ENCODE assay signal across 9 mouse cellular contexts in genomic region chr6:120190912-120191311, GRCm38 (mm10).
A peak's percentile ranks its signal among the peaks of the same experiment; 100 is the strongest.
DNase-seq lines count a peak whose midpoint lies in the region; ATAC-seq and TF ChIP-seq lines count a peak whose summit lies in the region.
"Had no signal": no experiment of that assay in that cellular context is flagged by ENCODE, and none has a peak within 500 bp of the region (broad histone marks: within the 10 kb centered on the region; RNA-seq: fewer than 3 reads in every experiment).

No protein-coding gene starts in this region.

- TF ChIP-seq POLR2A in embryonic fibroblast, embryonic 13.5 days (IDR thresholded peaks at IDR 0.05; ENCODE audit: low read depth, low read length) = peak; percentile 46

- DNase-seq in heart, adult 11 months = peak; percentile 96
- DNase-seq in heart, postnatal 4 days = no peak
- DNase-seq in Muller cell, postnatal 12 days (ENCODE audit: inconsistent ontology term) = peak; percentile 90
- no peak for DNase-seq in liver, embryonic 13.5 days
- DNase-seq in T-cell, adult 2 months (ENCODE audit: low spot score) = no peak
- DNase-seq in kidney, adult 9 months = no peak

- 61% methylated on average over 4 of the region's 4 CpGs for WGBS in liver, embryonic 13.5 days (ENCODE audit: insufficient replicate concordance)

- no peak overlapping the region for H3K4me2 ChIP-seq in liver, embryonic 13.5 days

- peak overlapping the region; percentile 93 for H3K27ac ChIP-seq in embryonic fibroblast, embryonic 13.5 days (ENCODE audit: insufficient read depth, low read length)
- H3K27ac ChIP-seq in liver, embryonic 13.5 days = peak overlapping the region; percentile 47; the same call in 1 of the 2 replicates

- ATAC-seq in liver, embryonic 13.5 days (ENCODE audit: low read depth) = no peak
- no peak for ATAC-seq in granulocyte monocyte progenitor cell, adult 5-6 weeks (replicated peaks; ENCODE audit: poor library complexity, severe bottlenecking)
- ATAC-seq: hindbrain, embryonic 16.5 days had no signal

- H3K9ac ChIP-seq in liver, embryonic 13.5 days = no peak overlapping the region

- peaks cover 20% of the 10 kb centered on the region; the same call in 1 of the 2 replicates for H3K27me3 ChIP-seq in liver, embryonic 13.5 days

- no peak for TF ChIP-seq CTCF in embryonic fibroblast, embryonic 13.5 days (IDR thresholded peaks at IDR 0.05; ENCODE audit: borderline replicate concordance, insufficient read depth, low read length)

- no peak overlapping the region for H3K4me3 ChIP-seq in embryonic fibroblast, embryonic 13.5 days (ENCODE audit: insufficient read depth, low read length)
- H3K4me3 ChIP-seq in liver, embryonic 13.5 days (replicated peaks) = no peak overlapping the region

- no peaks in the 10 kb centered on the region for H3K9me3 ChIP-seq in liver, embryonic 13.5 days (replicated peaks)

- peaks cover 12% of the 10 kb centered on the region for H3K4me1 ChIP-seq in embryonic fibroblast, embryonic 13.5 days (ENCODE audit: control insufficient read depth, insufficient read depth, low read length)
- H3K4me1 ChIP-seq in liver, embryonic 13.5 days (replicated peaks) = peaks cover 73% of the 10 kb centered on the region

- no peaks in the 10 kb centered on the region for H3K36me3 ChIP-seq in liver, embryonic 13.5 days

Comparison
In these comparisons a context has a peak if more than half of its experiments do, and no peak if none do; other contexts are left out.
1. DNase-seq: peak in heart, adult 11 months (single experiment) and Muller cell, postnatal 12 days (single experiment); none in heart, postnatal 4 days (single experiment), liver, embryonic 13.5 days (single experiment), T-cell, adult 2 months (single experiment) and kidney, adult 9 months (single experiment).